Mouse (Mus musculus) layer of hippocampus, adult 8-10 months (tissue): Measurements from ENCODE around the gene Extl1. TPM values are rescaled to one million over a fixed set of nuclear protein-coding genes. Genes with fewer than 3 reads are reported as not detected.
A peak's percentile ranks its signal among the peaks of the same experiment; 100 is the strongest.
"Not testable (repeated sequence)": the region's sequence is repeated elsewhere in the genome, so short reads cannot be mapped to it uniquely, and the experiment has no call there.

ENCODE experiments used
- DNase-seq, 2 experiments: peaks; one replicate each; pipeline ENCODE4 v3.0.0; 2022; ENCODE audit warnings: low spot score in 2 of 2
- total RNA-seq, 4 experiments: library from RNA; stranded (reverse); gene quantifications; 2 replicates each; pipeline ENCODE4 v1.2.4; 2022

The Extl1 gene
- total RNA-seq, result 10 to 100 TPM; 36.5 to 47.8 (median 42.9) TPM

DNA sequence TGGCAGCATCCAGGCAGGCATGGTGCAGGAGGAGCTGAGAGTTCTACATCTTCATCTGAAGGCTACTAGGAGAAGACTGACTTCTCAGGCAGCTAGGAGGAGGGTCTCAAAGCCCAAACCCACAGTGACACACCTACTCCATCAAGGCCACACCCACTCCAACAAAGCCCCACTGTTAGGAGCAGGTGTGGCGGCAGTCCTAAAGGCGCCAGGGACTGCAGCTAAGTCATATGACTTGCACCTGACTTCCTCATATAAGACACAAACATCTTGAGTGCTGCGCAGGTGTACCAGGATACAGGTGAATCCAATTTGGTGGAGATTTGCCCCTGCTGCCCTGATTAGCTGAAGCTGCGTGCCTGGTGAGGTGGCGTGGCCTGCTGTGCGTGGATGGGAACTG lies at the start of gene Extl1:
Extl1 (minus strand) TSS at position 101 of the 400 bp plus-strand sequence.
- not testable (repeated sequence) for DNase-seq

DNA sequence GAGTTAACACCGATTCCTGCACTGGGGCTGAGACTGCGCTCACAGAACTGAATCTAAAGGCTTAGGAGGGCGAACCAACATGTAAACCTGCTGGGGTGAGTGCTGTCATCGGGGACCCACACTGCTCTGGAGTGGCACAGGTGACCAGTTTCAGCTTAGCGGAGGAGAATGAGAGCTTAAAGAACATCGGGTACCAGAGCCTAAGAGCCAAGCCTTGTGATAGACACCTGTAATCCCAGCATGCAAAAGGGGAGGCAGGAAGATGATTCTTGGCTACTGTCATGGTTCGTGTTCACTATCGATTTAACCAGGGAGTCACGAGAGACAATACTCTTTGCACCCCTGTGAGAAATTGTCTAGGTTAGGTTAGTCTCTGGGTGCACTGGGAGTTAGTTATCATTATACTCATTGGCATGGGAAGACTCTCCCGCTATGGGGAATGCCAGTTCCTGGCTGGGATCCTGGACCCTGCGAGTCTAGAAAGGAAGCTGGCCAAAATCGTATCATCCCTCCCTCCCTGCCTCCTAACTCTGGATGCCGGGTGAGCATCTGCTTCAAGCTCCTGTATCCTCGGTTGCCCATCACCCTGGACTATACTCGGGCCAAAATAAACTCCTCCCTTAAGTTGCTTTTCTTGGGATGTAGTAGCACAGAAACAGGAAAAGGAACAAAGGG lies 49.2 kb upstream of the Extl1 start:
- no peak for DNase-seq

DNA sequence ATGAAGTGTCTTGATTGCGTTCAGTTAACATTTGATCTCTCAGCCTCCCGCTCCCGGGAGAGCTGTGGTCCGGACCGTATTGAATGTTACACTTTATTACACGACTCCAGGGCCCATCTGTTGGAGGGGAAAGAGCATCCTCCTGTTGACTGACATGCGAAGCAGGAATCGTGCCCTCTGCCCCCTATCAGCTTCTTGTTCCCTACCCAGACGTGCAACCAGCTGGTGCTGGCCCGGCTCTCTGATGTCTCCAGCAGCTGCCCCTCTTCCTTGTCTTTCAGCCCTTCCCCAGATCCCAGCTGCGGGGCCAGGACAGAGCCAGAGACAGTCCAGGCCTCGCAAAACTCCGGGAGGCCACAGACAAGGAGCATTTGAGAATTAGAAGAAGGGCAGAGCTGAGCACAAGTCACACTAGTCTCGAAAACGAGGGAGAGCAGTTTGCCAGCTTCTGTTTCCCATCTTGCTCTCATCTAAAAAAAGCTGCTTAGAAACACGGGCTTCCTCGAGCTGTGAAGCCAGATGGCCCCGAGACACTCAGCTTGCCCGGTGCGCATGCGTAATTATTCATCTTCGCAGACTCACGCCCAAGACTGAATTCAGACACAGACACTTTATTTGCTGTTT lies 46.8 kb upstream of the Extl1 start:
- peak; percentile 92 to 95 for DNase-seq

DNA sequence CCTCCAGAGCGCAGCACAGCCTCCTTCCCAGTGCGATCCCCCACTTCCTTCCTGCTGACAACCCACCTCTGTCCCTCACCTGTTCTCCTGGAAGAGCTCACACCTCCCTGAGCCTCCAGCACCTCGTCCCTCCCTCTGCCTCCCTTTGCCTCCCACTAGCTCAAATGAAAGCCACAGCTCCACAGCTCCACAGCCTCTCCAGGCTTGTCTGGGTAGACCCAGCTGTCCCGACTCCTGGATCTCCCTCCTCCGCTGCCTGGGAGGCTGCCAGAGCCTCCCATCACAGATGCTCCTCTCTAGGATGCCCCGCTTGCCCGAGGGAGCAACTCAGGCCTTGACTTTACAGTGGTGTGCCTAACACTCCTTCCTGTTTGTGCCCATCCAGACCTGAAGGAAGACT lies 41.4 kb upstream of the Extl1 start:
- no peak for DNase-seq

DNA sequence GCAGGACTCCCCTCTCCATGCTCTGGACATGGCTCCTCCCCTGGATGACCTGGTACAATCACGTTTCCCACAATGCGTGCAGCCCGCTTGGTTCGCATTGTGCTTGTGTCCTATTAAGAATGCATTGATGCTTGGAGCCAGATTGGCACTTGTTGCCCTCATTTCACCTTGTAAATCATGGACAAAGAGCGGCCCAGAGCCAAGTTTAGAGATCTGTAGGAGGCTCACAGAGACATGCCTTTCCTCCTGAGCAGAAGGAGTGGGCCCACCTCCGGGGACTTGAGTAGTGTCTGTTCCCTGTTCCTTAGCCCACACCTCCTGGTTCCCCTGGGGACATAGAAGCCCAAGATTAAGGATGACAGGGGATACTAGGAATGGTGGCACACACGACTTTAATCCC lies 40.3 kb upstream of the Extl1 start:
- no peak for DNase-seq

DNA sequence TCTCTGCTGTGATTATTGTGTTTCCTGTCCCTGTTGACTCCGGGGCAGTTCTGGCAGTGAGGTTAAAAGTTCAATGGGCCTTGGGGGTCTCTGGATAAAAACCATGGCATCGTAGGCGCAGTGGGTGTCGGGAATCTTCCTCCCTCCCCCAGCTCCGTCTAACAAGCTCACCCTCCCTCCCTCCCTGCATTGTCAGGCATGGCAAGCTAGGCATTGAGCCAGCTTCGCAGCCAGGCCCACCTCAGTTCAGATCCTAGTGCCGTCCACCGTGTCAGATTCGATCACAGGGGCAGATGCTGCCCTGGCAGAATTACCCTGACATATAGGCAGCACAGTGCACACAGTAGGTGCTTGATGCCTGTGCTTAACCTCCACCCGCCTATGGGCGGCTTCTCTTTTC lies 38.3 kb upstream of the Extl1 start:
- DNase-seq, result no peak

DNA sequence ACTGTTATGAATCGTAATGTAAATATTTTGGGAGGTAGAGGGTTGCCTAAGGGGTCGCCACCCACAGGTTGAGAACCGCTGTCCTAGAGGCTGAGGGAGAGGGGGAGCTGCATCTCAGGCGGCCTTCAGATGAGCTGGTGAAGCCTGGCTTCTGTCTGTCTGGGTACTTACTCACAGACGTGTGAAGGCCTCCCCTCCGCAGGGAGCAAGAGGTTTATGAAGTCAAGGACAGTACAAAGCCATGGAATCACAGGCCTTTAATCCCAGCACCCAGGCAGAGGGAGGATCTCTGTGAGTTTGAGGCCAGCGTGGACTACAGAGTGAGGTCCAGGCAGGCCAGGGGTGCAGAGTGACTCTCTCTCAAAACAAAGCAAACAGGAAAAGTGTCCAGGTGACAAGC lies 33.5 kb upstream of the Extl1 start:
- no peak for DNase-seq

DNA sequence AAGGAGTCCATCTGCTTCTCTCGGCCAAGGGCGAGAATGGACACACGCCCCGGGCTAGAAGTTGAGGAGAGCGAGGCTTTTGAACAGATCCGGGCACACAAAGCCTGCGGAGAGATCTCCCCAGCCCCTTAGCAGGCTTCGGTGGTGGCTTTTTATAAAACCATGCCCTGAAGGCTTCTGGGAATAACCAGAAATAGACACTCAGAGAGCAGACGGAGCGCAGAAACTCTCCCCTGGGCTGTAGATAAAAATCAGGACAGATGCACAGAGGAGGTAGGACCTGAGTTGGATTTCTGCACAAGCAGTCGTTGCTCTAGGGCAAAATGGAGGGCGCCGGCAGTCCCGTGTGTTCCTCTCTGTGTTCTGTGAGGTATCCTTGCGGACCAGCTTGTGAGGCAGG lies 33.0 kb upstream of the Extl1 start:
- no peak for DNase-seq

DNA sequence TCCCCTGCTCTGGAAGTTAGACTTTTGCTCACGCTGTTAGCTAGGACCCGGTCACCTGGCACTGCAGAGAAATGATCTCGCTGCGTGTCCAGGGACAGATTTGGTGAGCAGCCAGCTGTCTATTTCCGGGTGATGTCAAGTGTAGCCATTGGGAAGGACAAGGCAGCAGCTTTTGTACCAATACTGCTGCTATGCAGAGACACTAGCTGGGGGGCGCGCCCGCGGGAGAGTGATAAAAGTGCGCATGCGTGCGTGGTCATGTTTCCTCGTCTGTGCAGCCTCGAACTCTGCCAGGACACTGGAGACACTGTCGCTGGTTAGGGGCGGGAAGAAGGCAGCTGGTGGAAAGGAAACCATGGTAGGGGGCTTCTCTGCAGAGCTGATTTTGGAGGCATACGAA lies 32.5 kb upstream of the Extl1 start:
- no peak for DNase-seq

DNA sequence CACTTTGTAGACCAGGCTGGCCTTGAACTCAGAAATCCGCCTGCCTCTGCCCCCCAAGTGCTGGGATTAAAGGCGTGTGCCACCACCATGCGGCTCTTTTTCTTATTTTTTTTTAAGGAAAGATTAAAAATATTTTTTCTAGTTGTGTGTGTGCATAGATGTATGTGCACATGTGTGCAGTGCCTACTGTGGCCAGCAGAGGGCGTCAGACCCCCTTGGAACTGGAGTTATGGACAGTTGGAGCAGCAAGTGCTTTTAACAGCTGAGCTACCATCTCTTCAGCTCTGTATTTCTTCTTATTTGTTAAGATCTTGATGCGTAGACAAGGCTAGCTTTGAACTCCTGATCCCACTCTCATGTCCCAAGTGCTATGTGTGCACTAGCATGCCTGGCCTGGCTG lies 25.6 kb upstream of the Extl1 start:
- no peak for DNase-seq

DNA sequence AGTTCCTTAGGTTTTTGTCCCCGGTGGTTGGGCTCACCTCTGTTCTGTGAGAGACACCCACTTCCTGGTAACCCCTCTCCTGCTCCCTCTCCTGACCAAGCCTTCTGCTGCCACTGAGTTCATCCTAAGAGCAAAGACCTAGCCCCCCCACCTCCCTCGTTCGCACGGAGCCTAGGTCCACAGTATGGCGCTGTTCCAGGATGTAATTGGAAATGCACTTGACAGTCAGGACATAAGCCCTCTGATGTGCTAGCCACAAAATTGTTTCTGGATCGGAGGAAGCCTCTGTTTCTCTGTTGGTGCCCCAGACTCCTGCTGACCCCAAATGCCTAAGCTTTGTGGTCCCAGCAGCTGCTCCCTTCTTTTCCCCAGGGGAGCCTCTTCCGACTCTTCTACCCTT lies 20.1 kb upstream of the Extl1 start:
- no peak for DNase-seq

DNA sequence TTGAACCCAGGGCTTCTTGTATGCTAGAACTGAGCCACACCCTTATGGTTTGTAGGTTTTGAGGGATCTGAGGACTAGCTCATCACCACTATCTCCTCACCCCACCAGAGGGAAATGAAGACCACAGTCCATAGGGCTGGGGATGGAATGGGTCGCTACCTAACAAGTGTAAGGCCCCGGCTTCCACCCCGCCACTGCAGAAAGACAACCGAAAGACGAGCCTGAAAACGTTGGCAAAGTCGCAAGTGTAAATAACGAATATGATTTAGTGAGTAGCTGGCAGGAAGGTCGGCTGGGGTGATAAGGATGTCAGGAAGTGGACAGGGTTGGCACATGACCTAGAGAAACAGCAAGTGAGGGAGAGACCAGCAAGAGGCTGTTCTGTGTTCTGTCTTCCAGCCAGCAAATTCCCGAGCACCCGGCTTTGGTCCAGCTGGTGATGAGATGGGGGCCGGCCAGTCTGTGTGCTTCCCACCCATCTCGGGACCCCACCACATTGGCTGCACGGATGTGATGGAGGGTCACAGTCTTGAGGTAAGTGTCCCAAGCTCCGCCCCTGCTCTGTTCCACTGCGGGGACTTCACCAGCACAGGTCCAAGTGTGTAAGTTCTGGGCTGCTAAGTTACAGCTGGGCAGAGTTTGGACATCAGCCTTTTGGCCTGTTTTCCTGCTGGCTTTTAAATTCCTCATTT lies 19.1 kb upstream of the Extl1 start:
- no peak for DNase-seq

DNA sequence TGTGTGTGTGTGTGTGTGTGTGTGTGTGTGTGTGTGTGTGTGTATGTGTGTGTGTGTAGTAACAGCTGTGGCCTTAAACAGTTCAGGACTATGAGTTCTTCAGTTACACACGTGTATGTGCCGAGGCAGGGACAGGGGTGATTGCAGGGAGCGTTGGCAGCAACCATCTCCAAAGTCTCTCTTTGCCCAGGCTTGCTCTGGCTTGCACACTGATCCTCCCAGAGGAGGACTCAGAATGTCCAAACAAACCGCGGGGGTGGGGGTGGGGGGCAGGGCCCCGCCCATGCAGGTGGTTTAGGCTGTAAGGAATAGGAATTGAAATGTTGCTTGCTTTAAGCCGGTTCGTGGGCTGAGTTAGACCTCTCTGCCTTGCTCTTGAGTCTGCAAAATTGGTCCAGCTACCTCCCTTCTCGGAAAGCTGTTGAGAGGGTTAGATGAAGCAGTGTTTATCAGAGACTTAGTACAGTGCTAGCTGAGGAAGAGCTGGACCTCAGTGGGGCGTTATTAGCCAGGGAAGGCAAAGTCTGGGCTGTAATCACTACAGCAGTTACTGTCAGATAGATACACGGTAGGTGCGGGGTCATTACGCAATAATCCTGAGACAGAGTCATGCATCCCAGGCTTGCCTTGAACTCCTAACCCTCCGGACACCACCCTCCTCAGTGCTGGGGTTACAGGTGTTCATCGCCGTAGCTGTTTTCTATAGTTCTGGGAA lies 18.4 kb upstream of the Extl1 start:
- no peak for DNase-seq

DNA sequence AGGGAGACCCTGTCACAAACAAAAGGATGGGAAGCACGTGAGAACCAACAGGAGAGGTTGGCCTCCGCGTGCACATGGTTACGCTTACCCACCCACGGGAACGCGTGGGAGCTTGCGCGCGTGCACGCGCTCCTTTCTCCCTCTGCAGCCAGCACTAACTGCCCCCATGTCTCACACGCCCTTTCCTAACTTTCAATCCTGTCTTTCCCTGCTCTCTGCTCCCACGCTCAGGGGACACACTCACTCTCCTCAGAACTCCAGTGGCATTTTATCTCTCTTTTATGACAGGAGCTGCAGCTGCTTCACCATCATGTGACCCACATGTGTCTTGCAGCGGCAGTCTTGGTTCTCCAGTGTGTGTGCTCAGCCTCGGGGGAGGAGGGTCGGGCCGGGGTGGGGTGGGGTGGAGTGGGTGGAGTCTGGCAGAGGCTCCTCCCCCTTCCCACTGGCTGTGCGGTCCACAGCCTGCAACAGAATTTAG lies 17.6 kb upstream of the Extl1 start:
- DNase-seq, result peak; percentile 65 to 75

DNA sequence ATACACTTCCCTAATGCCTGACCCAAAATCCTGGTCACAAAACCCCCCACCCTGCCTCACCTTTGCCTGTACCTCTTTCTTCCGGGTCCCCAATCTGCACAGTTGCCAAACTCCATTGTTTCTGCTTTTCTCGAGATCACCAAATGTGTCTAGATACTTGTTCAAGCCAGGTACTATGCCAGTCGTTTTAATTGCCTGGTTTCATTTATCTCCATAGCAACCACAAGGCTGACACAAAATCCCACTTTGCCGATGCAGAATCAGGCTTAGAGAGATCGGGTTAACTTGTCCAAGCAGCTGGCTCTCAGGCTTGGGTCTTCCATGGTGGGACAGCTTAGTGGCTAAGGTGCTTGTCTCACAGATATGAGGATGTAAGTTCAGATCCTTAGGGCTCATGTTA lies 16.6 kb upstream of the Extl1 start:
- DNase-seq, result no peak

DNA sequence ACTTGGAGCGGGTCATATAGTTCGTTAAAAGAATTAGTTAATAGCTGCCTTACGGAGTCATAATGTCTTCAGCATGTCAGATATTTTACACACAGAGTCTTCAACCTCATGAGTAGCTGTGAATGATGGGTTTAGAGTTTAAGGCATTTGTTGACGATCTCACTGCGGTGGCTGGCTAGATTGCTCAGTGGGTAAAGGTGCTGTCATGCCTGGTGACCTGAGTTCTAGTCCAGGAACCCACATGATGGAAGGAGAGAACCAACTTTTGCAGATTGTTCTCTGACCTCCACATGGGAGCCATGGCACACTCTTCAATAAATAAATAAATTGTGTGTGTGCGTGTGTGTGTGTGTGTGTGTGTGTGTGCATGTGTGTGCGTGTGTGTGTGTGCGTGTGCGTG lies 14.1 kb upstream of the Extl1 start:
- no peak for DNase-seq

DNA sequence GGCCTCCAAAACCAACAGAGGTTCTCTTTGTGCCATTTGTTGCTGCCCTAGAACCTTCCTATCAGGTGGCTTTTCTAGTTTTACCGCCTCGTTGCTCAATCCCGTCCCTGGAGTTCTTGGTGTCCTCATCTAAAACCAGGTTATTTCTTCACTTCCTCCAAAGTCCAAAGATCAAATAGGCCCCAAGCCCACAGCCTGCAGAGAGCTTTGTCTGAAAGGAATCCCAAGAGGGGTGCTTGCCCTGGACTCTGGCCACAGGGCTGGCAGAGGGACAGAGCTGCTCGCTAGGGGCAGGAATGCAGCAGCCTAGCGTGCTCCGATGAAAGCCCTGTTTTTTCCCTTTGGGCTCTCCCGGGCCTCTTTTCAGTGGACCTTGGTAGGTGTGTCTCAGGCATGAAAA lies 13.5 kb upstream of the Extl1 start:
- DNase-seq, result no peak

DNA sequence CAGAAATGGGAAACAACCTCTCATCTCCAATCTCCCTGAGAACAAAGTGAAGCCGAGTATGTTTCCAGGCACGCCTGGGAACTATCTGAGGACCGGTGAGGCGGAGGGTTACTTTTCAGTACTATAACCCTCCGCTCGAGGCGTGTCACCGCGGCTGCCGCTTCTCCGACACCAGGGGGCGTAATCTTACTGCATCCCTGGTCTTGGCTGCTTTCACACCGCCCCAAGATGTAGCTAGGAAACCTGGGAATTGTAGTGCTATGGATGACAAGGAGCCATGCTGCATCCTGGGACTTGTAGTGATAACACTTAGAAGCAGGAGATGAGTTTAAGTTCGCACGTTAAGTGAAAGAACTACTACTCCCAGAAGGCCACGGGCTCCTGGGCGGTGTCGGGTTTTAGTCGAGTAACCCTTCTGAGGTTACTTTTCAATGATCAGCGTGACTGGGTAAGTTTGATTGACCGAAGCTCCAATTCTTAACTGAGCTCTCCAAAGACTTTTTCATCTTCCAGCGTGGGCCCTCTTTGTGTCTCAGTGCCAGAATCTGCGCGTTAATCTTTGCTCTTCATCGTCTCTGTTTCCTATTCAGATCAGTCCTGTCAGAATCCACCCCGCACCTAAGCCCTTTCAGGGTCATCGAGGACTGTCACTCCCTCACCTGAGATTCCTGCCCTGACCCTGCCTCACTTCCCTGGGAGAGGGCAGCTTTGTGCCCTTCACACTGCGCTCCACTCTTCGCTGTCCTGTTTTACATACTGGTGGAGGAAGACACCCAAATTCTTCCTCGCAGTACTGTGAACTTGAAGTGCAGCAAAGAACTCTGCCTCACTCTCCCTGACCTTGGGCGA lies 12.6 kb upstream of the Extl1 start, which contains the start of gene Pafah2:
Pafah2 (plus strand) TSS at position 344 of the 849 bp plus-strand sequence.
- peak; percentile 97 to 98 for DNase-seq

DNA sequence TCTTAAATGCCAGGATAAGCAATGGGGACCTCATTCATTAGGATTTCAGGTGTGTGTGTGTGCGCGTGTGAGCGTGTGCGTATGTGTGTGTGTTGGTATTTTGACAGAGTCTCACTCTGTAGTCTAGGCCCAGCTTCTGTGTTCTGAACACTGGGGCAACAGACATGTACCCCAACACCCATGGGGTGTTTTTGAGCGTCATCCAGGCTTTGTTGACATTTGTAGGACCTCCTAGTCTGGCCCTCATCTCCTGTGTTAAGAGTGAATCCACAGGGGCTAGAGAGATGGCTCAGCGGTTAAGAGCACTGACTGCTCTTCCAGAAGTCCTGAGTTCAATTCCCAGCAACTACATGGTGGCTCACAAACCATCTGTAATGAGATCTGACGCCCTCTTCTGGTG lies 11.5 kb upstream of the Extl1 start:
- DNase-seq, result no peak

DNA sequence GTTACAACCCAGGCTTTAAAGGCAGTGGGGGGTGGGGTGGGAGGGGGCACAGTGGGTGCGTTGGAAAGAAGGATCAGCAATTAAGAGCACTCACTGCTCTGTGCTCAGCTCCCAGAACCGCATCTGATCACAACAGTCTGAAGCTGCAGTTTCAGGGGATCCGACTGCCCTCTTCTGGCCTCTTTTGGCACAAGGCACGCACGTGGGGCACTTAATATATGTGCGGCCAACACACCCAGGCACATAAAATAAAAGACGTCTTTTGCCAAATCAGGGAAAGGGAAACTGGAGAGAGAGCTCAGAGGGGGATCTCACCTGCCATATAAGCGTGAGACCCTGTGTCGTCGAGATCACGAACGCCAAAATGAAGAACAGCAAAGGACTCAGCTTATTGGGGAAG lies 9.4 kb upstream of the Extl1 start:
- no peak for DNase-seq

DNA sequence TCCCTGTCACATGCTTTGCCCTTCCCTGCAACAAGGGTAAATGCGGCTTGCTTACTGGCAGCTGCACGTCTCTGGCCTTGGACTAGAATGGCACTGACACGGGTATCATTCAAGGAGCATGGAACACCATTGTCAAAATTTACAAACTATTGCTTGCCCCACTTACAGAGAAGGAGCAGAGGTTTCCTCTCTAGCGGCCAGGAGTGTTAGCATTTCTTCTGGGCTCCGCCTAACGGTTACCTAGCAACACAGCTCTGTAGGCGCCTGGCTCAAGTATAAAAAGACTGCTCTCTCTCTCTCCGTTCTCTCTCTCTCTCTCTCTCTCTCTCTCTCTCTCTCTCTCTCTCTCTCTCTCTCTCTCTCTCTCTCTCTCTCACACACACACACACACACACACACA lies 8.9 kb upstream of the Extl1 start:
- no peak for DNase-seq
